Mouse (Mus musculus) layer of hippocampus, postnatal 36 days (tissue): Measurements from ENCODE around the gene Hdac9. TPM values are rescaled to one million over a fixed set of nuclear protein-coding genes. Genes with fewer than 3 reads are reported as not detected.

ENCODE experiments used
- DNase-seq, 2 experiments: peaks; one replicate each; pipeline ENCODE4 v3.0.0; 2022
- total RNA-seq, 2 experiments: library from RNA; stranded (reverse); gene quantifications; 2 replicates each; pipeline ENCODE4 v1.2.3; 2021

Hdac9 gene
- total RNA-seq, 2 experiments from 2014 or later: 36.9 to 38.9 TPM

GRCm38 (mm10) chr12:34215023-34216020 lies 701.6 kb downstream of the Hdac9 start:
- DNase-seq: no peak

- no peak for DNase-seq
Observed at GRCm38 (mm10) chr12:34212162-34212561, 704.7 kb downstream of the Hdac9 start.

GRCm38 (mm10) chr12:34201471-34201870 lies 715.4 kb downstream of the Hdac9 start:
- DNase-seq: no peak

- no peak for DNase-seq
Observed at GRCm38 (mm10) chr12:34200030-34200446, 716.9 kb downstream of the Hdac9 start.

GRCm38 (mm10) chr12:34195155-34195828 lies 721.6 kb downstream of the Hdac9 start:
- no peak for DNase-seq

- no peak for DNase-seq
Observed at GRCm38 (mm10) chr12:34194116-34194515, 722.8 kb downstream of the Hdac9 start.

GRCm38 (mm10) chr12:34191246-34191645 lies 725.6 kb downstream of the Hdac9 start:
- DNase-seq: no peak

- no peak for DNase-seq
Observed at GRCm38 (mm10) chr12:34178931-34179330, 738.0 kb downstream of the Hdac9 start.

- no peak for DNase-seq
Observed at GRCm38 (mm10) chr12:34176790-34177189, 740.1 kb downstream of the Hdac9 start.

GRCm38 (mm10) chr12:34173036-34173435 lies 743.9 kb downstream of the Hdac9 start:
- peak; percentile 31 to 46 for DNase-seq

GRCm38 (mm10) chr12:34170601-34171000 lies 746.3 kb downstream of the Hdac9 start:
- no peak for DNase-seq

GRCm38 (mm10) chr12:34165674-34166073 lies 751.2 kb downstream of the Hdac9 start:
- DNase-seq: no peak

- no peak for DNase-seq
Observed at GRCm38 (mm10) chr12:34156301-34156700, 760.6 kb downstream of the Hdac9 start.

GRCm38 (mm10) chr12:34155740-34156139 lies 761.2 kb downstream of the Hdac9 start:
- DNase-seq: no peak

GRCm38 (mm10) chr12:34154757-34155156 lies 762.1 kb downstream of the Hdac9 start:
- DNase-seq: no peak

GRCm38 (mm10) chr12:34151336-34151735 lies 765.6 kb downstream of the Hdac9 start:
- DNase-seq: no peak

GRCm38 (mm10) chr12:34142743-34143142 lies 774.2 kb downstream of the Hdac9 start:
- no peak for DNase-seq

GRCm38 (mm10) chr12:34113336-34113735 lies 803.6 kb downstream of the Hdac9 start:
- DNase-seq: no peak

- DNase-seq: no peak
Observed at GRCm38 (mm10) chr12:34092953-34093352, 823.9 kb downstream of the Hdac9 start.

- DNase-seq: no peak
Observed at GRCm38 (mm10) chr12:34091851-34092250, 825.0 kb downstream of the Hdac9 start.

- no peak for DNase-seq
Observed at GRCm38 (mm10) chr12:34087292-34087942, 829.5 kb downstream of the Hdac9 start.

GRCm38 (mm10) chr12:34076981-34077380 lies 839.9 kb downstream of the Hdac9 start:
- DNase-seq: no peak
